Mouse (Mus musculus) gastrocnemius, postnatal 4 days (tissue): ENCODE measurements at regions not wholly inside any gene's neighbourhood (a gene's known extent, or its start where the extent isn't known, plus 50 kb on each side); places are given as distances from the start of the nearest gene placed in this dataset.

Source experiments
- DNase-seq, 2 experiments: peaks; one replicate each; pipeline ENCODE4 v3.0.0; 2021 to 2022; ENCODE audit warnings: low spot score in 2 of 2, mixed read lengths in 2 of 2

DNA sequence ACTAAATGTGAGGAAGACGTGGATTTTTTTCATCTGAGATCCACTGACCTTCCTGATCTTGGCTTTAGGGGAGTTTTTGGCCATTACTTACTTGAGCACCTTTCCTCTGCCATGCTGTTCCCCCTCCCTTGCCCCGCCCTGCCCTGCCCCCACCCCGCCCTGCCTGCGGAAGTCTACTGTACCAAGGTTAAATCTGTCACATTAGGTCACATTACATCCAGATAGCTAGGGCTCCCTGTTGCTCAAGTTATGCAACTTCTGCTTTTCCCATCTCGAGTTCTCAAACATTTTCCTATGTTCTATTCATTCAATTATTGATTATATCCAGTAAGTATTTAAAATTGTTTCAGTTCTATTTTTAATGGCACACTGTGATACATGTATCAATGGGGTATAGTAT is 144.7 kb upstream of the Cnot2 start:
- DNase-seq, result no peak

DNA sequence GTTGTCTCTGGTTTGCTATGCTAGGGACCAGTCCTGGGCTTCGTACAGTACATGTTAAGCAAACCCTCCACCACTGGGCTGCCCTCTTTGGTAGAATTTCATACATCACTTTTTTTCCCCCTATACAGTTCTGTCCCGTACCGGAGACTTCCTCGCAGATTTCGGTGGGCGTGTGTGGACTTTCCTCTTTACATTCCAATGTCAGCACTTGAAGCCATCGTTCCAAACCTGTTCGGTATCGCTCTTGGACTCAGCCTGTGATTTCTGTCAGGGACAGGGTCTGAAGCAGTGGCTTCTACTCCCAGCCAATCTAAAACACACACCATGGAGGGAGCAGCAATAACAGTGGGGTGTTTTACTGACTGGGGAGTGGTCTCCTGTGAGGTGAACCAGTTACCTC is 140.7 kb upstream of the Cnot2 start:
- no peak for DNase-seq

DNA sequence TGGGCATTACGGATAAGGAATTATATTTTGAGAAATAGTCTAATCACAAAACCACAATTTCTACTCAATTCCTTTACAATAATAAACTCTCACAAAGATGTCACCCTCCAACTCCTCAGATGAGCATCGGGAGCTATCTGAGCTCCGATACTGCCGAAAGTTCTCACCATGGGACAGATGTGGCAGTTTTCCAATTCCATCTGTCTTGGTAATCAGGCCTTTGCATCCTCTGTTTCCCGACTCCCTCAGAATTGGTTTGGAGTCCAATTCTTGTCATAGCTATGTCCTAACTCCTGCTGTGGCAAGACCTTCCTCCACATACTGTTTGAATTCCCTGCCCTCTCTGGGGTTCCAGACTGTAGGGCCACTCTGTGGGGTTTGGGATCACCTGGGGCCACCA is 138.3 kb upstream of the Cnot2 start:
- no peak for DNase-seq

DNA sequence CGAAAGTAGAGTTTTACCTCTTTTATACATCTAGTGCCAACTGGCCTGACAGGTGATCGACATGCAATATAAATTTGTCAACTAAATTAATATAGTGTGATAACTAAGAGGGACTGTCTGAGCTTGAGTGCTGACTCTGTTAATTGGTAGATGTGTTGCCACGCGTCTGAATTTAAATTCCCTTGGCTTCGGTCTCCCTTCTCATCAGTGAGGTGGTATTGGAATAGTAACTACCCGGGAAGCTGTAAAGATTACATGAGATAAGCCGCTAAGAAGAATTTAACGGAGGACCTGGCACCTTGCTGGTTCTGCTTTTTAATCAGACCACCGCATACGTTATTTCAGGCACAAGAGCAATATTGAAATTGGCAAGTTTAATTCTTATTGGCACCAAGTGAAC is 136.7 kb upstream of the Cnot2 start:
- DNase-seq, result no peak

DNA sequence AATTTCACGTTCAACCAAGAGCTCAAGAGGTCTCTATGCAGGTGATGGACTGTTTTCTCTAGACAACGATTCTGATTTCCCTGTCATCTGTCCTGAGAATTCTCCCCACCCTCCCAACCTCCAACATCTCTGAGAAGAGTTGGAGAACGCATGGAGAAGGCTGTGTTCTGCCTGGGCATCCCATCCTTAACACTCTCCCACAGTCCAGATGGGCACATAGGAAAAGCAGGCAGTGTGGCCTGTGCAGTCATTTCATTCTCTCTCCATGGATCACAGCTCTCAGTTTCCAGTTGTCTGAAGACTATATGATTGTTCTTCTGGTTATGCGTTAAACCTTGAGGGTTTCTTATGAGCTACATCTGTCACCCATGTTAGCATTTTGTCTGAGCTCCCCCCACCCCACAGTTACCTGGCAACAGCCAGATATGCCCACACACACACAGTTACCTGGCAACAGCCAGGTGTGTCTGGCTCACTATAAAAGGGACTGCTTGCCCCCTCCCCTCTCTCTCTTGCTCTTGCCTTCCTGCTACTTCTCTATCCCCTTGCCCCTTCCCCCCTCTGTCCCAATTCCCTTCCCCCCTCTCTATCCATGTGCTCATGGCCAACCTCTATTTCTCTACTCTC is 135.8 kb upstream of the Cnot2 start:
- no peak for DNase-seq

DNA sequence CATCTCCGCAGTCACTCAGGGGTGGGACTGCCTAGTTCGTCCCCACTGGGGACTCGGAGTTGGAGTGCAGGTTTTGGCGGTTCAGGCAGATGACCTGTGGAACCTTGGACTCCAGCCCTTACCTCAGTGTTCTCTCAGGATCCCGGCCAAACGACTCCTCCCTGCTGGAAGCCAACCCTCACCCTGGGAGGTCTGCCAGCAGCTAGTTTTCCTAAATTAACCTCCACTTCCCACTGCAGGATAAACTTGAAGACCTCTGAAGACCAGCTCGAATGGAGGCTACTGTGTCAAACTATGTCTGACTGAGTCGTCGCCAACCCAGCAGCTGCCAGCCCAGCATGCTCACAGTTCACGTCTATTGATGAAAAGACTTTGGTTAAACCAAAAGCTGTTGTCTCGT is 132.1 kb upstream of the Cnot2 start:
- DNase-seq, result peak; percentile 65 to 79

DNA sequence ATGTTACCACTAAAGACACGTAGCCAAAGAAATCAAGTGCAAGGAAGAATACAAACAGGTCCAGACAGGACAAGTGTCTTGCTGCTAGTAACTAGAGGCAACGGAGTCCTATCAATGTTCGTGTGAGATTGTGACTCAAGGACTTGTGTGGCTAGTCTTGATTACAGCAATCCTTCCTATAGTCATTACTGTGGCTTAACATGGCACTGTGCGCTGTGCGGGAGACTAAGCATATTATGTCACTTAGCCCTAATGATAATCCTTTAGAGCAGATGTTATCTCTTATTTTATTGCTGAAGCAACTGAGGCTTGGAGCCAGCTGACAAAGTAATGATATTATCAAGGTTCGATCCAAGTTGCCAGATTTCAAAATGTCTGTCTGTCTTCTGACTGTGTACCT is 125.7 kb upstream of the Cnot2 start:
- no peak for DNase-seq

DNA sequence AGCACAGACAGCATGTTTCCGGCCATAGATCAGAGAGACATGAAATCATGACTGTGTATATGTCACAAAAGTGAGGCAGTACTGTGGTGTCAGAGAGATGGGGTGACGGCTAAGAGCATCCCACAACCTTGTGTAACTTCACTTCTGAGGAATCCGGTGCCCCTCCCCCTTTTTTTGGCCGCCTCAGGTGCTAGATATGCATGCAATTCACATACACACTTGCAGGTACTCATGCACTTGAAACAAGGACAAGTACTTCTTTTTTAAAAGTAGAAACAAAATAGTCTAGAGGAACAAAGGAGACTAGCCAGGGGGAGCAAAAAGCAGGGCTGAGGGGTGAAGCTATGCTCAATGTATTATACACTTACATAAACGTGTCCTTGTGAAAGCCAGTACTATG is 120.0 kb upstream of the Cnot2 start:
- no peak for DNase-seq

DNA sequence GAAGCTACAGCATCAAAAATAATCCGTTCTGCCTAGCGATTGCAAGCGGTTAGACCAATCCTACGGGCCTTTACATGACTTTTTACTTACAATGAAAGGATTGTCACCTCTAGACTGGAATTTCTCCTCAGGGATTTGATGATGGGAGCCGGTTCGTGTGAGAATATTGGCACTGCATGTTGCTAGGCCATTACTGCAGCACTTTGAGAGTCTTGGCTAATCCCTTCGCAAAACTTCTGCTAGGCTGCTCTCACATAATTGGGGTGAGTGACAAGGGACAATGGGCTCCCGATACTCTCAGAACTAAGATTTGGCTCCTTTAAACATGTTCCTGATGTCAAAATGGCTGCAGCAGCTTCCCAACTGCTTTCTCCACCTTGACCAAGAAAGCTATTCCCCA is 118.4 kb upstream of the Cnot2 start:
- no peak for DNase-seq

DNA sequence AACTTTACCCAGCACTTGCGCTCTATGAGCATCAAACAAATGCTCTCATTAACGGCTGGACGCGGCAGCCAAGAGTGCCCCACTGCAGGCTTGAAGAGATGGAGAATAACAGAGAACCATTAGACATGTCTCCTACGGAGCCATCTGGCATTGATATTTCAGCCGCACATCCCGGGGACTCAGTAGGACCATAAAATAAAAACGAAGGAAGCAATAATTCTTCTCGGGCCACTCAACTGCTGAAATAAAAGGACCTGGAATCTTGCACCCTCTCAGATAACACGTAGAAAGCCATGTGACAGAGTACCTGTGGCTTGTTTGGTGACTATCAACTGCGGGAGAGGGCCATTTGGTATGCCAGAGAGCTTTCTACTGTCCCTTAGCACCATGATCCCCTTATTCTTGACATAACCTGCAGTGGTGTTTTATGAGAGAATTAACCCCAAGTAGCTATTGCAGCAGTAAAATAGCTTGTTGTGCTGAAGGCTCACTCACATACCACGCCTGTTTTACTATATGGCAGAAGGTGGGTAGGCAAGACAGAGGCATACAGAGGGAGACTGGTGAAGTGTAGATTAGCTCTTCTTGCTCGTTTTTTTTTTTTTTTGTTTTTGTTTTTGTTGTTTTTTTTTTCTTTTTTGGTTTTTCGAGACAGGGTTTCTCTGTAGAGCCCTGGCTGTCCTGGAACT is 116.5 kb upstream of the Cnot2 start:
- no peak for DNase-seq

DNA sequence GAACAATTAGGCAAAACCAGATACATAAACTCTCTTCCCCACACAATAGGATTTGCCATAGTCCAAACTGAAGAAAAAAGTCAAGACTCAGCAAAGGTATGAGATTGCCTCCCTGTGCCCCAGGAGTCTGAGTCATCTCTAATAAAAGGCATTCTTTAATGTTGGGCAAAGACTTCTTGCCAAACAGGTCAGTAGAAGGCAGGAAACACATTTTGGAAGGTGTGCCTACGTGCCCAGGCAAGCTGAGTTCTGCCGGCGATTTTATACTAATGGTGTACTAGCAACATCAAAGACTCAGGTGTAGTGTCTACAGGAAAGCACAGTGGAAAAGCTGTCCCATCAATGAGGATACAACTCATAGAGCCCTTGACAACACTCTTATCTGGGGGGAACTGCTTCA is 112.5 kb upstream of the Cnot2 start:
- DNase-seq, result no peak

DNA sequence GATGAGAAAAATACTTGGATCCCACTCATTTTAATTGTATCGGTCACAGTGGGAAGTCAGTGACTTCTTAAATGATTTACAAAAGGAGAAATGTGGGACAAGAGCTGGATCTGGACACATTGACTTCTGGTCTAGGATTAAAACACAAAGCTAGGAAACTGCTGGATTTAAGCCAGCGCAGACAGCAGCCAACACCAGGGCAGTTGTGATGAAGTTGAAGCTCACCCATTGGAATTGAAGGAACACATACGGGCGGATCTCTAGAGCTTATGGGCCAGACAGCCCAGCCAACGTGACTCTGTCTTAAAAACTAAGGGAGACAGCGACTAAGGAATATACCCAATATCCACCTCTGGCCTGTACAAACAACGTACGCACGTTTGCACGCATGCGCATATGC is 105.4 kb upstream of the Cnot2 start:
- no peak for DNase-seq

DNA sequence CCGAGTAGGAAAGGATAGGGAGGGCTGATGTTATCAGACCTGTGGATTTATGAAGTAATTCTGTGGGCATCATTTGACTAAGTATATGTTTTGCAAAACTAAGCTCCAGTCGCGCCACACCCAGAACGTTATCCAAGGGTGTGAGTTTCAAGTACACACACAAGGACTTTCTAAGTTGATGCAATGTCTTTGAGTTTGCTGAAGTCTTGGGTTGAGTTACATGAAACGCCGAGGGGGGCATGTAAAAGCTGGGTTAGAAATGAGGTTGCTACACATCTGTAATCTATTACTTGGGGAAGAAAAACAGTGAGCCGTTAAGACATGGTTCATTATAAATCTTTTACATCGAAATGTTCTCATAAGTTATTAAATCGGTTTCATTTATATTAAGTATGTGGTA is 102.1 kb upstream of the Cnot2 start:
- no peak for DNase-seq

DNA sequence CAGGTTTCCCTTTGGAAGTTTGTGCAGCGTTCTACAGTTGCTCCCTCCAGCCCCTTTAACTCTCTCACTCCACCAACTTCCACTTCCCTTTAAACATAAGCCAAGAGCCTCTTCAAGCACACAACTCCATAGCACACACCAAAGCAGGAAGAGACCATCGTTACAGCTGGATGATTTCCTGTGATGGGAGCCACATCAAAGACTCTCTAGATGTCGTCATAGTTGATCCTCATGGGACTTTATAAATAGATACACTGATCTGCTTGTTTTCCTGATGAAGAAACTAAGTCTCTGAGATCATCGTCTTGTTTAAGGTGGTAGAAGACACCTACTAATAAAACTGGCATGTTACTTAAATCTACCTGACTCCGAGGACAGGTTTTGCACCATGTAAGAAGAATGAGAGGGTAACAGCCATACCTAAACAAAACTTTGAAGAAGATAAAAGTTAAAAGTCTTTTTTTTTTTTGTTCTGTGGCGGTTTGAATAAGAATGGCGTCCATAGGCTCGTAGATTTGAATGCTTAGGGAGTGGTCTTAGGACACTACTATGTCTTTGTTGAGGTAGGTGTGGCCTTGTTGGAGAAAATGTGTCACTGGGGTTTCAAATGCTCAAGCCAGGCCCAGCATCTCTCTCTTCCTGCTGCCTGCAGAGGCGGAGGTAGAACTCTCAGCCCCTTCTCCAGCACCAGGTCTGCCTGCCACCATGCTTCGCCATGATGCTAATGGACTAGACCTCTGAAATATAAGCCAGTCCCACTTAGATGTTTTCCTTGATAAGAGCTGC is 97.8 kb upstream of the Cnot2 start:
- DNase-seq, result no peak

DNA sequence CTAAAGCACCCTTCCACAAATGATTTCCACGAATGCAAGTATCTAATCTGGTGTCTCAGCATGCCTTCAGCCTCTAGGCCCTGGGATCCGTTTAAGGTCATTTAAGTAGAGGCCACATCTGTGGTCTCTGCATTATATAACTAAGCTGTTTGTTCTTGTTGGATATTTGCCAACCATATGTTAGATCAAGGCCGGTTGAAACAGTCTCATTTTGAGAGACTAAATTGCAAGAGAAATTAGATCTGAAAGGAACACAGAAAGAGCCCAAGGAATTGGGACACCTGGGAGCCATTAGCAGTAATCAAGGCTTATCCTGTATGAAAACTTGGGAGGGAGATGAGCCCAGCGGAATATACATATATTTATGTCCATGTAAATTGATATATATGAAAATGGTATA is 96.6 kb upstream of the Cnot2 start:
- DNase-seq, result no peak

DNA sequence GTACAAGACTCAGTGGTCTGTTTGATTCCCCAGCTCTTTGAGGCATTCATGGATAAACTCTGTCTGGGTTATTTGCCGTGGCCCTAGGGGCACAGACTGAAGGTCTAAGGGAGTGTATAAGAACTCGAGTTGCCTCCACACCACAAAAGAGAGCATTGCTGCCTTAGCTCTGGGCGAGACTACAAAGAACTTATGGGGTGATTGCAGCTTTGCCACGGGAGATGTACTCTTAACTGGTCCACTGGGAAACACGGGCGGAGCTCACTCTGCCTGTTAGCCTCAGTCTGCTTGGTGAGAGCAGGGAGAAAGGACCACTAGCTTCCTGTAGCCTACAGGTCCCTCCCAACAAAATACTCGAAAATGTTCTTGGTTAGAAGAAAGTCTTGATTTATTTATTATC is 93.9 kb upstream of the Cnot2 start:
- DNase-seq, result no peak

DNA sequence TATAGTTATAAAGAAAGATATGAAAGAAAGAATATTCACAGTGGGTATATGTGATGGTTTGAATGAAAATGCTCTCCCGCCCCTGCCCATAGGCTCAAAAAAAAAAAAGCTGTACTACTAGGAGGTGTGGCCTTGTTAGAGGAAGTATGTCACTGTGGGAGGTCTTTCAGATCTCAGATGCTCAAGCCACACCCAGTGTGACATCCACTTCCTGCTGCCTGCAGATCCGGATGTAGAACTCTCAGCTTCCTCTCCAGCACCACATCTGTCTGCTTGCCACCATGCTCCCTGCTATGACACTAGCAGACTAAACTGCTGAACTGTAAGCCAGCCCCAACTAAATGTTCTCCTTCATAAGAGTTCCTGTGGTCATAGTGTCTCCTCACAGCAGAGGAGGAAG is 93.0 kb upstream of the Cnot2 start:
- DNase-seq, result no peak

DNA sequence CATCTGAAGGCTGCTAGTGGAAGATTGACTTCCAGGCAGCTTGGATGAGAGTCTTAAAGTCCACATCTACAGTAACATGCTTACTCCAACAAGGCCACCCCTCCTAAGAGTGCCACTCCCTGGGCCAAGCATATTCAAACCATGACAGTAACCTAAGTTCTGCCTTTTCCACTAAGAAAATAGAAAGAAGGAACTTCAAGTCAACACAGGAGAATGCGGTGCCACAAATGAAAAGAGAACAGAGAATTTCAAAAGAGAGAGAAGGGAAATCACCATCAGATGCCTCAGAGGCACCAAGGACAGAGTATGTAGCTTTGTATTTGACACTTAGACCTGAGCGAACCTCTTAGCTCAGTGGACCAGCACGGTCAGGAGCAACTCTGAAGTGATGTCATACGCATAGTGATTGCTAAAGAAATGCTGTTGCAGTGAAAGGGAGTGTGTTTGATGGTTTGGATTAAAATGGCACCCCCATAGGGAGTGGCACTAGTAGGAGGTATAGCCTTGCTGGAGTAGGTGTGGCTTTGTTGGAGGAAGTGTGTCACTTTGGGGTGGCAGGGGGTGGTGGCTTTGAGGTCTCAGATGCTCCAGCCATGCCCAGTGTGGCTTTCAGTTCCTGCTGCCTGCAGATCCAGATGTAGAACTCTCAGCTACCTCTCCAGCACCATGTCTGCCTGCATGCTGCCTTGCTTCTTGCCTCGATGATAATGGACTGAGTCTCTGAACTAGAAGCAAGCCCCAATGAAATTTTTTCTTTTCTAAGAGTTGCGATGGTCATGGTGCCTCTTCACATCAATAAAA is 77.1 kb upstream of the Cnot2 start:
- no peak for DNase-seq

DNA sequence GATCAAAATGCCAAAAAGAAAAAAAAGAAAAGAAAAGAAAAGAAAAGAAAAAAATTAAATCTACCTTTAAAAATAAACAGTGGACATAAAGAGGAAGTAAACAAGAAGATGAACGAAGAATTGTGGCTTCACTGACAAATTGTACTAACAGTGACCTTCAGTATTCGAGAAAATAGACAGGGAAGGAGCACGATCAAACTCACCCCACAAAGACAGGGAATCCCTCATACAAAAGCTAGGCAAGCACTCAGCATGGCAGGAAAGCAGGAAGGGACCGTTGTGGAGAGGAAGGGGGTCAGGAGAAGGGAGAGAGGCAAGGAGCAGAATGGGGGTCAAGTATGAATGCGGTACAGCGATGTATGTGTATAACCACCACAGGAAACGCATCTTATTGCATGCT is 74.6 kb upstream of the Cnot2 start:
- no peak for DNase-seq

DNA sequence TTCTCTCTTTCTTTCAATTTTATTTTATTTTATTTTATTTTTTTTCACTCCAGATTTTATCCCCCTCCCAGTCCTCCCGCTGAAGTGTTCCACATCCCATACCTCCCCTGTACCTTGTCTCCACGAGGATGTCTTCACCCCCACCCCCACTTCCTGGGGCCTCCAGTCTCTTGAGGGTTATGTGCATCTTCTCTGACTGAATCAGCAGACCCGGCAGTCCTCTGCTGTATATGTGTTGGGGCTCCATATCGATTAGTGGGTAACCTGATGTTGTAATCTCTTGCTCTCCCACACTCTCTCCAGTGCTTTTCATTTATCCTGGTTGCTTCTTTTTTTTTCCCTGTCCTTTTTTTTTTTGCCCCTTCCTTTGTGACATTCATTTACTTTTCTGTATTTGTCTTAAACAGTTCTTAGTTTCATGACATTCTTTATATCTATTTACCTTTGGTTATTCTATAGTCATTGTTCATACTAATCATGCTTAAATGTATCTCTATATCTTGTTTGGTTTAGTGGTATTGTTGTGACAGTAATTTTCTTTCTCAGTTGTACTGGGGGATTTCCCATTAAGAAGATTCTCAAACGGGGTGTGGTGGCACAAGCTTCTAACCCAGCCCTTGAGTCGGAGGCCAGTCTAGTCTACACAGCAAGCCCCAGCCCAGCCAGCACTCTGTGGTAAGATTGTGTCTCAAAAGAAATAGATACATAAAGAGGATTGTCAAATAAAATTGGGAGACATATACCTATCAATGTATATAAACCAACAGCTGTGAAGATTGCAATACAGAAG is 73.9 kb upstream of the Cnot2 start:
- DNase-seq, result no peak

DNA sequence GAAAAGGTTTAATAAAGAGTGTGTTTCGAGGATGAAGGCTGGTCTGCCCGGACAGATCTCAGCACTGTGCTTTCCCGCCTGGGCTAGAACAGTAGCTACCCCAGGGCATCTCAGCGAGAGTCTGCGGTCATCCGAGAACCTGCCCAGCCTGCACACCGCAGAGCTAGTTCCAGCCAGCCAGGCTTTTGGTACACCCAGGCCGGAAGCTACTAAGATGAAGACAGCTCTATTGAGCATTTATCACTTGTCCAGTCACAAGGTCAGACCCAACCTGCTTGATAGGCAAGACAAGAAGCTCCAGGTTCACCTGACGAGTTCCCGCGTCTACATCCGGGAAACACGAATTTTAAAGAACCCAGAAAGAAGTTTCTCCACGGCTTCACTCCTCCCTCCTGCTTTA is 72.8 kb upstream of the Cnot2 start:
- no peak for DNase-seq
